Mouse (Mus musculus) midbrain, embryonic 16.5 days (tissue): ENCODE data around the gene Fgr. TPM values are rescaled to one million over a fixed set of nuclear protein-coding genes. Genes with fewer than 3 reads are reported as not detected.
"Not testable (repeated sequence)": the region's sequence is repeated elsewhere in the genome, so short reads cannot be mapped to it uniquely, and the experiment has no call there.

ENCODE experiments used
- ATAC-seq: fragments of 200-750 bp; cut with Nextera tagmentation; 2 replicates; pipeline ENCODE4 v1.8.0; 2017; ENCODE audit warnings: moderate TSS enrichment
- H3K27ac ChIP-seq: fragments of 300-500 bp; sonication (generic); 2 replicates; pipeline ENCODE4 v1.5.1; 2014; ENCODE audit warnings: mild to moderate bottlenecking, low read length, mixed read lengths
- H3K27me3 ChIP-seq: fragments of 300-500 bp; sonication (generic); 2 replicates; pipeline ENCODE4 v1.6.1; 2014; ENCODE audit warnings: low read depth, low read length, mixed read lengths; ENCODE audit not compliant: control insufficient read depth, insufficient read depth
- H3K36me3 ChIP-seq: fragments of 300-500 bp; sonication (generic); 2 replicates; pipeline ENCODE4 v1.6.1; 2014; ENCODE audit warnings: mild to moderate bottlenecking, low read length, moderate library complexity, mixed read lengths; ENCODE audit not compliant: control insufficient read depth, insufficient read depth
- H3K4me1 ChIP-seq: fragments of 300-500 bp; sonication (generic); 2 replicates; pipeline ENCODE4 v1.6.1; 2014; ENCODE audit warnings: mild to moderate bottlenecking, low read length, mixed read lengths; ENCODE audit not compliant: control insufficient read depth, insufficient read depth
- H3K4me2 ChIP-seq: fragments of 300-500 bp; sonication (generic); 2 replicates; pipeline ENCODE4 v1.6.1; 2014; ENCODE audit warnings: mild to moderate bottlenecking, low read length, mixed read lengths
- H3K4me3 ChIP-seq: fragments of 300-500 bp; sonication (generic); 2 replicates; pipeline ENCODE4 v1.5.1; 2014; ENCODE audit warnings: low read depth, mild to moderate bottlenecking, low read length, moderate library complexity, mixed read lengths
- H3K9ac ChIP-seq: fragments of 300-500 bp; sonication (generic); 2 replicates; pipeline ENCODE4 v1.6.1; 2014; ENCODE audit warnings: low read depth, low read length, mixed read lengths
- H3K9me3 ChIP-seq: fragments of 300-500 bp; sonication (generic); replicated peaks from 2 replicates; pipeline ENCODE4 v1.6.1; 2014; ENCODE audit warnings: mild to moderate bottlenecking, low read length, mixed read lengths; ENCODE audit not compliant: control insufficient read depth, poor library complexity, severe bottlenecking
- WGBS: fragments of 180-500 bp; shearing (Covaris S2); extraction: QIAGEN DNeasy Blood & Tissue Kit; methylation state at CpG from one replicate; pipeline ENCODE4 v1.1.7; 2014; 5-methylcytosine and 5-hydroxymethylcytosine counted together
- polyA plus RNA-seq: library from polyadenylated mRNA; unstranded; fragments of >200 nt; fragmentation: Nextera tagmentation; extraction: Ambion mirVana; gene quantifications from 2 replicates; pipeline ENCODE4 v1.2.1, GENCODE M21; 2015

Fgr gene
- polyA plus RNA-seq, result 0.05 TPM in 1 of 2 replicates, not detected in the other

- no peaks in the 10 kb centered on the region for H3K9me3 ChIP-seq
- H3K4me3 ChIP-seq, result no peak within 1 kb of the TSS
- H3K4me1 ChIP-seq, result peaks cover 24% of the 10 kb centered on the region
- H3K36me3 ChIP-seq, result no peaks in the 10 kb centered on the region
- 12% methylated on average over 21 of the region's 21 CpGs for WGBS
- peak within 1 kb of the TSS; percentile 28; the same call in 1 of the 2 replicates for H3K27ac ChIP-seq
- ATAC-seq, result no peak
- peaks cover 8% of the 10 kb centered on the region for H3K27me3 ChIP-seq
- H3K4me2 ChIP-seq, result peak within 1 kb of the TSS; percentile 39
- no peak within 1 kb of the TSS for H3K9ac ChIP-seq
Measured at GRCm38 (mm10) chr4:132973814-132974398, at the start of gene Fgr. Gene Fgr, plus strand, starts transcription at chr4:132974095.

- H3K4me3 ChIP-seq, H3K4me1 ChIP-seq, ATAC-seq, H3K9me3 ChIP-seq, H3K36me3 ChIP-seq, H3K27me3 ChIP-seq, H3K27ac ChIP-seq, H3K4me2 ChIP-seq, H3K9ac ChIP-seq: not testable (repeated sequence)
- 83% methylated on average over 2 of the region's 2 CpGs for WGBS
Measured at GRCm38 (mm10) chr4:132926520-132926919, 47.4 kb upstream of the Fgr start.

- H3K9ac ChIP-seq, result no peak overlapping the region
- no peaks in the 10 kb centered on the region for H3K27me3 ChIP-seq
- ATAC-seq, result no peak
- H3K27ac ChIP-seq, result no peak overlapping the region
- no peaks in the 10 kb centered on the region for H3K36me3 ChIP-seq
- H3K4me2 ChIP-seq, result 0 out of 2 replicates have a peak overlapping the region, but pooled peaks have one; percentile 6
- WGBS, result 6% methylated on average over 8 of the region's 8 CpGs
- peaks cover 8% of the 10 kb centered on the region; the same call in 1 of the 2 replicates for H3K4me1 ChIP-seq
- H3K9me3 ChIP-seq, result no peaks in the 10 kb centered on the region
- H3K4me3 ChIP-seq, result no peak overlapping the region
Measured at GRCm38 (mm10) chr4:132930784-132931183, 43.1 kb upstream of the Fgr start.

GRCm38 (mm10) chr4:132932752-132933404 is 41.0 kb upstream of the Fgr start:
- H3K27me3 ChIP-seq, result no peaks in the 10 kb centered on the region
- ATAC-seq, result no peak
- no peaks in the 10 kb centered on the region for H3K36me3 ChIP-seq
- no peak overlapping the region for H3K4me2 ChIP-seq
- 82% methylated on average over 4 of the region's 4 CpGs for WGBS
- H3K9ac ChIP-seq, result no peak overlapping the region
- H3K4me3 ChIP-seq, result no peak overlapping the region
- H3K9me3 ChIP-seq, result no peaks in the 10 kb centered on the region
- H3K27ac ChIP-seq, result no peak overlapping the region
- peaks cover 9% of the 10 kb centered on the region; the same call in 1 of the 2 replicates for H3K4me1 ChIP-seq

- Histone ChIP-seq H3K4me1 (peaks cover 14% of the 10 kb centered on the region; the same call in 1 of the 2 replicates), H3K27me3 (no peaks in the 10 kb centered on the region), H3K9me3 (no peaks in the 10 kb centered on the region), H3K27ac (peak overlapping the region; percentile 42; the same call in 1 of the 2 replicates), H3K9ac (no peak overlapping the region), H3K36me3 (no peaks in the 10 kb centered on the region), H3K4me2 (no peak overlapping the region), H3K4me3 (no peak overlapping the region)
- no peak for ATAC-seq
- 12% methylated on average over 7 of the region's 7 CpGs for WGBS
Measured at GRCm38 (mm10) chr4:132934639-132935038, 39.3 kb upstream of the Fgr start.

GRCm38 (mm10) chr4:132938181-132938941 is 35.5 kb upstream of the Fgr start:
- Histone ChIP-seq H3K4me3 (no peak overlapping the region), H3K27me3 (no peaks in the 10 kb centered on the region), H3K4me1 (peaks cover 14% of the 10 kb centered on the region; the same call in 1 of the 2 replicates), H3K36me3 (no peaks in the 10 kb centered on the region), H3K27ac (peak overlapping the region; percentile 78), H3K9me3 (no peaks in the 10 kb centered on the region), H3K4me2 (peak overlapping the region; percentile 25), H3K9ac (no peak overlapping the region)
- peak; percentile 81 for ATAC-seq
- 26% methylated on average over 11 of the region's 12 CpGs for WGBS

- Histone ChIP-seq H3K27ac (0 out of 2 replicates have a peak overlapping the region, but pooled peaks have one; percentile 44), H3K27me3 (no peaks in the 10 kb centered on the region), H3K9ac (no peak overlapping the region), H3K36me3 (no peaks in the 10 kb centered on the region), H3K4me1 (peaks cover 12% of the 10 kb centered on the region; the same call in 1 of the 2 replicates), H3K4me3 (no peak overlapping the region), H3K4me2 (no peak overlapping the region), H3K9me3 (no peaks in the 10 kb centered on the region)
- WGBS, result 24% methylated on average over 22 of the region's 22 CpGs
- ATAC-seq, result no peak
Measured at GRCm38 (mm10) chr4:132939421-132940127, 34.3 kb upstream of the Fgr start.

GRCm38 (mm10) chr4:132941012-132941729 is 32.7 kb upstream of the Fgr start:
- H3K4me1 ChIP-seq, result peaks cover 12% of the 10 kb centered on the region
- no peak overlapping the region for H3K27ac ChIP-seq
- H3K9me3 ChIP-seq, result no peaks in the 10 kb centered on the region
- ATAC-seq, result no peak
- no peak overlapping the region for H3K9ac ChIP-seq
- 61% methylated on average over 23 of the region's 23 CpGs for WGBS
- no peak overlapping the region for H3K4me3 ChIP-seq
- no peak overlapping the region for H3K4me2 ChIP-seq
- no peaks in the 10 kb centered on the region for H3K27me3 ChIP-seq
- no peaks in the 10 kb centered on the region for H3K36me3 ChIP-seq
